Mouse (Mus musculus) ES-Bruce4 (cell line): ENCODE data around the gene Tpcn1.

Experiments
- CTCF ChIP-seq: IDR thresholded peaks from one replicate; pipeline ENCODE4 v1.8.1; 2011; ENCODE audit warnings: low read depth, low read length
- EP300 ChIP-seq: IDR thresholded peaks from 2 replicates; pipeline ENCODE4 v1.6.1; 2011; ENCODE audit warnings: low read depth, low read length; ENCODE audit not compliant: insufficient read depth
- POLR2A ChIP-seq: IDR thresholded peaks from one replicate; pipeline ENCODE4 v1.8.1; 2011; ENCODE audit warnings: low read length; ENCODE audit not compliant: insufficient read depth

DNA sequence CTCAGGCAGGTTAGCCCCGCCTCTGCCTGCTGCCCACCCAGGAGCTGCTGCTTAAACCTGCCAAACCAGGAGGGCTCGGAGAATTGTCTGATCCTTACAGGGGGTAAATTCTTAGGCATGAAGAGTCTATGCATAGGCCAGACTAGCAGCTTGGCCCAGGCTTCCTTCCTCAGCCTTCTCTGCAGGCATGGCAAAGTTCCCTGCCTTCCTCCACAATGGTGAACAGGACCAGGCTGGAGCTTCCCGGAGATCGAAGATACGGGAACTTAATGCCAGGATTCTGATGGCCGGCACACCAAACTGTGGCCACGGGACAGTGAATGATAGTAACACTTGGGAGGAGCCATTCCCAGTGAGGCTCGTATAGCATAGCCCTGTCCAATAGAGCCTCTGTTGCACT lies 30.4 kb downstream of the Tpcn1 start:
- TF ChIP-seq CTCF (no peak), EP300 (no peak), POLR2A (no peak)
